Mouse (Mus musculus): Measurements from ENCODE around the gene Krtap13. TPM values are rescaled to one million over a fixed set of nuclear protein-coding genes. Genes with fewer than 3 reads are reported as not detected.
A peak's percentile ranks its signal among the peaks of the same experiment; 100 is the strongest.

Krtap13 gene
- polyA plus RNA-seq, 1 experiment from 2014 or later = not detected

DNA sequence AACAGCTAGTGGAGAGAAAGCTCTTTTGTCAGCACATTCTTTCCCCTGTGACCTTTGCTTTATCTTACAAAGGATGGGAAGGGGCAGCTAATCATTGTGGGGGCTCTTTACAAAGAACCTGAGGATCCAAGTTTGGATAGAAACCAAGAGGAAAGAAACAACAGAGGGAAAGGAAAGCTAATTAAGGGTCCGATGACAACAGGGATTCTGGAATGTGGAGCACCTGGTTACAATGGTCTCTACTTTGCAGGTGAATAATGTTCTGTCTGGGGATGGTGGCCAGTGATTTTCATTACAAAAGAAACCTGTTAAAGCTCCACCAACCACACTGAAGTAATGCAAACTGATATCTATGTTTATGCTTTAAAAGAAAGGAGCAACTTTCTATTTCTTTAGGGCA, 31.4 kb downstream of the Krtap13 start:
- H3K27me3 ChIP-seq (replicated peaks; ENCODE audit: control insufficient read depth, insufficient read depth, low read length) = no peaks in the 10 kb centered on the region
- 48% methylated on average over 1 of the region's 1 CpGs for WGBS
- no peak overlapping the region for H3K9ac ChIP-seq (ENCODE audit: low read depth, low read length)
- no peak overlapping the region for H3K4me3 ChIP-seq (ENCODE audit: low read depth, low read length)
- H3K27ac ChIP-seq (ENCODE audit: low read depth, low read length) = no peak overlapping the region
- no peaks in the 10 kb centered on the region for H3K9me3 ChIP-seq (ENCODE audit: control insufficient read depth, low read length)
- H3K36me3 ChIP-seq (ENCODE audit: control insufficient read depth, insufficient read depth, low read length) = no peaks in the 10 kb centered on the region
- H3K4me2 ChIP-seq = no peak overlapping the region
- no peaks in the 10 kb centered on the region for H3K4me1 ChIP-seq (replicated peaks; ENCODE audit: control insufficient read depth, insufficient read depth, low read length)
- ATAC-seq (replicated peaks; ENCODE audit: low FRiP score) (no peak), DNase-seq (ENCODE audit: low spot score) (no peak)

DNA sequence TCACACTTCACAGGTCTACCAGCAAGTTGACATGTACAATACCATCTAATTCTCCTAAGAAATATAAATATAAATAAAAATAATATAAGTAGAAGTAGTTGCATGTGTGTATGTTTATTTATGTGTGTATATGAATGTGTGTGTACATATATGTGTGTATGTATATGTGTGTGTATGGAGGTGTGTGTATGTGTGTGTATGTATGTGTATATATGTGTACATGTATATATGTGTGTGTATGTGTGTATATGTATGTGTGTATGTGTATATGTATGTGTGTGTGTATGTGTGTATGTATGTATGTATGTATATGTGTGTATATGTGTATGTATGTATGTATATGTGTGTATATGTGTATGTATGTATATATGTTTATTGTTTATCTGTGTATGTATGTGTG, 34.9 kb downstream of the Krtap13 start:
- no peaks in the 10 kb centered on the region for H3K27me3 ChIP-seq (replicated peaks; ENCODE audit: control insufficient read depth, insufficient read depth, low read length)
- H3K36me3 ChIP-seq (ENCODE audit: control insufficient read depth, insufficient read depth, low read length) = no peaks in the 10 kb centered on the region
- no peak overlapping the region for H3K4me3 ChIP-seq (ENCODE audit: low read depth, low read length)
- H3K4me1 ChIP-seq (replicated peaks; ENCODE audit: control insufficient read depth, insufficient read depth, low read length) = no peaks in the 10 kb centered on the region
- H3K9me3 ChIP-seq (ENCODE audit: control insufficient read depth, low read length) = no peaks in the 10 kb centered on the region
- H3K4me2 ChIP-seq = no peak overlapping the region
- ATAC-seq (replicated peaks; ENCODE audit: low FRiP score) (no peak), DNase-seq (ENCODE audit: low spot score) (no peak)
- no peak overlapping the region for H3K27ac ChIP-seq (ENCODE audit: low read depth, low read length)
- H3K9ac ChIP-seq (ENCODE audit: low read depth, low read length) = no peak overlapping the region

DNA sequence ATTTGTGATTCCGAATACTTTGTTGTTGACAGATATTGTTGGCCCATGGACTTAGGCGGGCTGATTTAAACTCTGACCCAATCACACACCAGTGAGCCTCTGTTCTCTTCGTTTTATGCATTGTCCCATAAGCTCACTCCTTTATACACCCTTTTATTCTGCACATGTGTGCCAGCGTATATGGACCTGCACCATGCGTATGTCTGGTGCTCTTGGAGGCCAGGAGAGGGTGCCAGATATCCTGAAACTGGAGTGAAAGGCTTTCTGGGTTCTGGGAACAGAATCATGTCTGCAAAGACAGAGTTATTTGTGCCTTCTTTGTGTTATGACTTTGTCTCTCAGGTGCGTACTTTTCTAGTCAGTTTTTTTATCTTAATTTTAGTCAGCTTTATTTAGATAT, 40.2 kb downstream of the Krtap13 start:
- Histone ChIP-seq H3K4me2 (no peak overlapping the region), H3K4me1 (replicated peaks; ENCODE audit: control insufficient read depth, insufficient read depth, low read length) (no peaks in the 10 kb centered on the region), H3K36me3 (ENCODE audit: control insufficient read depth, insufficient read depth, low read length) (no peaks in the 10 kb centered on the region), H3K9ac (ENCODE audit: low read depth, low read length) (no peak overlapping the region), H3K27me3 (replicated peaks; ENCODE audit: control insufficient read depth, insufficient read depth, low read length) (no peaks in the 10 kb centered on the region), H3K9me3 (ENCODE audit: control insufficient read depth, low read length) (no peaks in the 10 kb centered on the region), H3K4me3 (ENCODE audit: low read depth, low read length) (no peak overlapping the region), H3K27ac (ENCODE audit: low read depth, low read length) (no peak overlapping the region)
- WGBS = 78% methylated on average over 6 of the region's 6 CpGs
- DNase-seq (ENCODE audit: low spot score) (no peak), ATAC-seq (replicated peaks; ENCODE audit: low FRiP score) (no peak)

DNA sequence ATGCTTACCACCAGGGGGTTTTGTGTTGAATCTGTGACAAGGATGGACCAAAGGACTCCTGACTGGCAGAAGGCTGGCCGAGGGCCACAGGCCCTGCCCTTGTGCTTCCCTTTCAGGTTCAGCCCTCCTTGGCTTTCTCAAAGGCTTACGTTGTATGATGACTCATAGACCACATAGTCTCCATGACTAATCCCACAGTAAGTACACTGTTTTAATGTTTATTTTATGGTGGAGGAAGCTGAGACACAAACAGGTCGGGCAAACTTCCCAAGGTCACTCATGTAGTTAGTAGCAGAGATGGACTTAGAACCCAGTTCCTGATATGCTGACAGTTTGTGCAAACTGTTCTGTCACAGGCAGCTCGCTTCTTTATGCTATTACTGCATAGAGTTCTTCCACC, 40.7 kb downstream of the Krtap13 start:
- 68% methylated on average over 4 of the region's 4 CpGs for WGBS
- H3K4me1 ChIP-seq (replicated peaks; ENCODE audit: control insufficient read depth, insufficient read depth, low read length) = no peaks in the 10 kb centered on the region
- H3K9ac ChIP-seq (ENCODE audit: low read depth, low read length) = no peak overlapping the region
- no peaks in the 10 kb centered on the region for H3K27me3 ChIP-seq (replicated peaks; ENCODE audit: control insufficient read depth, insufficient read depth, low read length)
- no peak overlapping the region for H3K4me2 ChIP-seq
- H3K4me3 ChIP-seq (ENCODE audit: low read depth, low read length) = no peak overlapping the region
- no peak overlapping the region for H3K27ac ChIP-seq (ENCODE audit: low read depth, low read length)
- no peaks in the 10 kb centered on the region for H3K36me3 ChIP-seq (ENCODE audit: control insufficient read depth, insufficient read depth, low read length)
- 0 out of 2 replicates have a peak, but pooled peaks have one; percentile 7 for ATAC-seq (replicated peaks; ENCODE audit: low FRiP score)
- no peaks in the 10 kb centered on the region for H3K9me3 ChIP-seq (ENCODE audit: control insufficient read depth, low read length)
- DNase-seq (ENCODE audit: low spot score) = no peak

DNA sequence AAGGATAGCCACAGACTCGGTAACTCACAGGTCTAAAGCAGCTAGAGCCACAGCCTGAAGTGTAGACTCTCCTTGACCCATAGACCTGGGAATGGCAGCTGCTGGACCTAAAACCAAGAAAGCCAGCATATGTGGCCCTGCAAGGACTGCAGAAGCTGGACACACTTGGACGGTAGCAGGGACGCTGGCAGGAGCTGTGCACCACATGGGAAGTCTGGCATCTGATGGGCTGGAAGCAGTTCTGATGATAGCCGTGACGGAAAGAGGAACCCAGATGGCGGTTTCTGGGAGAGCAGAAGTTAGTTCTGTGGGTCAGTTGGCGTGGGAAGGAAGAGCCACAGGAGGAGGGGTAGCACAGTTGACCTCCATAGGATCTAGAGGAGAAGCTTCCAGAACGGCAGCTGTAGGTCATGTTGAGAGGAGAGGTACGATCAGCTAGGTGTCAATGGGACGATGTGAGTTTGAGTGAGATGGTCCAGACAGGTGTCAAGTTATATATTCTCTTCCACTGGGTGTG, 43.9 kb downstream of the Krtap13 start, which contains the start of gene 2310061N02Rik:
Gene 2310061N02Rik, minus strand, starts transcription at position 467 of the 517 bp plus-strand sequence.
- no peaks in the 10 kb centered on the region for H3K9me3 ChIP-seq (ENCODE audit: control insufficient read depth, low read length)
- whole genome bisulfite sequencing = 71% methylated on average over 10 of the region's 10 CpGs
- H3K36me3 ChIP-seq (ENCODE audit: control insufficient read depth, insufficient read depth, low read length) = no peaks in the 10 kb centered on the region

DNA sequence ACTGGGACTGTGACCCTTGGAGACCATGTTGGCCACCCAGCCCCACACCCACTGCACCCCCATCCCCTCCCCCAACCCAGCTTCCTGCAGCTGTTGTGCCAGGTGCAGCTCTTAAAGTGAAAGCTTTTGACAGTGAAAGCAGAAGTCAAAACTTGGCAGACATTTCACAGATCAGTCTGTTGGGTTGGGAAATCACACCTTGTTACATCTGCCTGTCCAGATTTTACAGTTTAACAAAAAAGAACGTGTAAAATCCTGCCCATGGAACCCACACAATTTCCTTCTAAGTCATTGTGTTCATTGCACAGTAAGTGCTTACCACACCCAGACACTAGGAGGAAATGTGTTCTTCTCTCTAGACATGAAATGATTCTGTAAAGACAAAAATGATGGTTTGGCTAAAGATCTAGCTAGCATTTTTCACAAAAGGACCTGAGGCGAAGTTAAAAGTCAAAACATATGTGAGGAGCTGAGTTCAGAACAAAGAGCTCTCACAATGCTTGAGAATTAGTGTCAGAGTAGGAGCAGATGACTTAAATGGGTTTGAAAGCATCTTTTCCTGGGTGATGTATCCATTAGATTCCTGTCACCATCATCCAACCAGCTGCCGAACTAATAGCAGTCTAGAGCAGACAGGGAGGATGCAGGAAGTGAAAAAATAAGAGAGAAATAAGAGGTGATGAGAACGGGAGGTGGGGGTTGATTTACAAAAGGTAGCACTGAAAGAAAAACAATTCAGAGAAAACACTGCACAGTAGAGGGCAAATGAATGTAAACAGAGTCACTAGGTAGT, 50.2 kb downstream of the Krtap13 start:
- Histone ChIP-seq H3K9ac (ENCODE audit: low read depth, low read length) (no peak overlapping the region), H3K9me3 (ENCODE audit: control insufficient read depth, low read length) (no peaks in the 10 kb centered on the region), H3K4me3 (ENCODE audit: low read depth, low read length) (no peak overlapping the region), H3K4me1 (replicated peaks; ENCODE audit: control insufficient read depth, insufficient read depth, low read length) (no peaks in the 10 kb centered on the region), H3K27ac (ENCODE audit: low read depth, low read length) (no peak overlapping the region), H3K27me3 (replicated peaks; ENCODE audit: control insufficient read depth, insufficient read depth, low read length) (no peaks in the 10 kb centered on the region), H3K36me3 (ENCODE audit: control insufficient read depth, insufficient read depth, low read length) (no peaks in the 10 kb centered on the region), H3K4me2 (no peak overlapping the region)
- WGBS = 58% methylated on average over 4 of the region's 4 CpGs
- no peak for DNase-seq (ENCODE audit: low spot score)
- no peak for ATAC-seq (replicated peaks; ENCODE audit: low FRiP score)

More for the DNA sequence above, 43.9 kb downstream of the Krtap13 start, which contains the start of gene 2310061N02Rik:
- Histone ChIP-seq H3K27me3 (replicated peaks; ENCODE audit: control insufficient read depth, insufficient read depth, low read length) (no peaks in the 10 kb centered on the region), H3K27ac (ENCODE audit: low read depth, low read length) (no peak within 1 kb of the TSS), H3K9ac (ENCODE audit: low read depth, low read length) (no peak within 1 kb of the TSS), H3K4me3 (ENCODE audit: low read depth, low read length) (no peak within 1 kb of the TSS), H3K4me1 (replicated peaks; ENCODE audit: control insufficient read depth, insufficient read depth, low read length) (no peaks in the 10 kb centered on the region), H3K4me2 (no peak within 1 kb of the TSS)
- no peak for DNase-seq (ENCODE audit: low spot score)
- ATAC-seq (replicated peaks; ENCODE audit: low FRiP score) = no peak

Other genes with a start within 250 kb of the Krtap13 start
- gene Cldn17, start 244.7 kb downstream of the Krtap13 start, polyA plus RNA-seq (2014; fragmentation: Nextera tagmentation; extraction: Ambion mirVana) = not detected in 2 replicates
- 0.25 and 0.30 TPM in 2 replicates for gene Cldn8, start 188.5 kb downstream of the Krtap13 start, polyA plus RNA-seq (2014; fragmentation: Nextera tagmentation; extraction: Ambion mirVana)
- gene Krtap24-1, start 139.4 kb downstream of the Krtap13 start, polyA plus RNA-seq (2014; fragmentation: Nextera tagmentation; extraction: Ambion mirVana) = not detected in 2 replicates
- not detected in 2 replicates for gene 2310079G19Rik, start 124.0 kb downstream of the Krtap13 start, polyA plus RNA-seq (2014; fragmentation: Nextera tagmentation; extraction: Ambion mirVana)
- not detected in 2 replicates for gene Krtap26-1, start 103.8 kb downstream of the Krtap13 start, polyA plus RNA-seq (2014; fragmentation: Nextera tagmentation; extraction: Ambion mirVana)
- gene Krtap27-1, start 80.0 kb downstream of the Krtap13 start, polyA plus RNA-seq (2014; fragmentation: Nextera tagmentation; extraction: Ambion mirVana) = not detected in 2 replicates
- gene 2310061N02Rik, start 43.7 kb downstream of the Krtap13 start, polyA plus RNA-seq (2014; fragmentation: Nextera tagmentation; extraction: Ambion mirVana) = not detected in 2 replicates
- not detected in 2 replicates for gene Krtap13-1, start 22.8 kb downstream of the Krtap13 start, polyA plus RNA-seq (2014; fragmentation: Nextera tagmentation; extraction: Ambion mirVana)
- gene 2310034C09Rik, start 7.2 kb upstream of the Krtap13 start, polyA plus RNA-seq (2014; fragmentation: Nextera tagmentation; extraction: Ambion mirVana) = not detected in 2 replicates
- gene 2310057N15Rik, start 22.6 kb upstream of the Krtap13 start, polyA plus RNA-seq (2014; fragmentation: Nextera tagmentation; extraction: Ambion mirVana) = not detected in 2 replicates
- gene Gm5965, start 26.3 kb upstream of the Krtap13 start, polyA plus RNA-seq (2014; fragmentation: Nextera tagmentation; extraction: Ambion mirVana) = not detected in 2 replicates
- not detected in 2 replicates for gene Gm20741, start 60.6 kb upstream of the Krtap13 start, polyA plus RNA-seq (2014; fragmentation: Nextera tagmentation; extraction: Ambion mirVana)
- 0.22 TPM in 1 of 2 replicates, not detected in the other for gene Krtap15, start 68.6 kb upstream of the Krtap13 start, polyA plus RNA-seq (2014; fragmentation: Nextera tagmentation; extraction: Ambion mirVana)
- gene Krtap14, start 74.5 kb upstream of the Krtap13 start, polyA plus RNA-seq (2014; fragmentation: Nextera tagmentation; extraction: Ambion mirVana) = not detected in 2 replicates
- not detected in 2 replicates for gene Krtap19-1, start 117.8 kb upstream of the Krtap13 start, polyA plus RNA-seq (2014; fragmentation: Nextera tagmentation; extraction: Ambion mirVana)
- gene Krtap19-2, start 122.6 kb upstream of the Krtap13 start, polyA plus RNA-seq (2014; fragmentation: Nextera tagmentation; extraction: Ambion mirVana) = not detected in 2 replicates
- gene Krtap19-3, start 126.4 kb upstream of the Krtap13 start, polyA plus RNA-seq (2014; fragmentation: Nextera tagmentation; extraction: Ambion mirVana) = not detected in 2 replicates
- not detected in 2 replicates for gene Krtap19-4, start 133.5 kb upstream of the Krtap13 start, polyA plus RNA-seq (2014; fragmentation: Nextera tagmentation; extraction: Ambion mirVana)
- gene Krtap19-5, start 144.8 kb upstream of the Krtap13 start, polyA plus RNA-seq (2014; fragmentation: Nextera tagmentation; extraction: Ambion mirVana) = not detected in 2 replicates
- not detected in 2 replicates for gene Krtap19-9b, start 180.6 kb upstream of the Krtap13 start, polyA plus RNA-seq (2014; fragmentation: Nextera tagmentation; extraction: Ambion mirVana)
- gene Krtap16-3, start 211.2 kb upstream of the Krtap13 start, polyA plus RNA-seq (2014; fragmentation: Nextera tagmentation; extraction: Ambion mirVana) = not detected in 2 replicates

Data from liver, embryonic 11.5 days (tissue).